Mouse (Mus musculus) spleen, adult 2 months (tissue): ENCODE measurements around the gene 9930111J21Rik1.
"Not testable (repeated sequence)": the region's sequence is repeated elsewhere in the genome, so short reads cannot be mapped to it uniquely, and the experiment has no call there.

Experiments used
- CTCF ChIP-seq: fragments of 200-500 bp; IDR thresholded peaks from 2 replicates; pipeline ENCODE4 v1.5.1; 2011; ENCODE audit warnings: mild to moderate bottlenecking, inconsistent platforms; ENCODE audit not compliant: insufficient read depth, insufficient read length, insufficient replicate concordance; ENCODE audit errors: extremely low read depth
- POLR2A ChIP-seq: fragments of 200-500 bp; IDR thresholded peaks from 2 replicates; pipeline ENCODE4 v1.6.1; 2011; ENCODE audit warnings: low read depth, low read length, inconsistent platforms

- not testable (repeated sequence) for TF ChIP-seq CTCF, POLR2A
These were observed 808 bp downstream of the 9930111J21Rik1 start, which contains the start of gene Olfr56 for GRCm38 (mm10) chr11:48978240-48978939.
